Mouse (Mus musculus): Measurements from ENCODE around the gene Pax7. TPM values are rescaled to one million over a fixed set of nuclear protein-coding genes. Genes with fewer than 3 reads are reported as not detected.

Pax7 gene
- total and polyA plus RNA-seq, 3 experiments = not detected

DNA sequence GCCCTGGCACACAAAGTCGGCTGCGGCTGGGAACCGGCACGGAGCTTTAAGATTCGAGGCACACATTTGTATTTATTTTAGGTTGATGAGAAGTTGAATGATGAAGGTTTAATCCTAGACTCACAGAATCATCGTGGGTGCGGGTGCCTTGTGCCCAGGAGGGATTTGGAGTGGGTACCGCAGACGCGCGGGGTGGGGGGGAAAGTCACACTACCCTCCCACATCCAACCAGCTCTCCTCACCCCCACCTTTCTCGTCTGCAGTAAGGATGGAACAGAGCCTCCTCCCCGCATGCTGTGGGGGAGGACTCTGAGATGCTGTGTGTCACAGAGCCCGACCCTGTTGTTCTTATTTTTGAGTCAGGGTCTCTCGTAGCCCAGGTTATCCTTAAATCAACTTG lies 18.1 kb upstream of the Pax7 start:
- Histone ChIP-seq H3K4me1 (ENCODE audit: control insufficient read depth in 1 of 2, insufficient read depth in 2 of 2, low read length in 2 of 2) (no peaks in the 10 kb centered on the region), H3K36me3 (ENCODE audit: control insufficient read depth in 1 of 2, insufficient read depth in 2 of 2, low read length in 2 of 2) (no peaks in the 10 kb centered on the region), H3K4me3 (ENCODE audit: control insufficient read depth in 1 of 2, insufficient read depth in 1 of 2, low read depth in 2 of 2, low read length in 2 of 2) (no peak overlapping the region), H3K9ac (ENCODE audit: control insufficient read depth, low read depth, low read length, poor library complexity, severe bottlenecking) (no peak overlapping the region), H3K9me3 (replicated peaks; ENCODE audit: insufficient read depth, low read length) (no peaks in the 10 kb centered on the region), H3K27me3 (ENCODE audit: control insufficient read depth in 1 of 2, insufficient read depth in 2 of 2, low read length in 2 of 2) (no peaks in the 10 kb centered on the region), H3K79me2 (ENCODE audit: control insufficient read depth, insufficient read depth, low read length, poor library complexity) (no peaks in the 10 kb centered on the region), H3K27ac (ENCODE audit: control insufficient read depth, low read depth, low read length) (no peak overlapping the region)
- no peak for DNase-seq (ENCODE audit: low read depth, low spot score)
- no peak for TF ChIP-seq ETS1 (IDR thresholded peaks at IDR 0.05; ENCODE audit: low read depth, low read length)
- no peak for TF ChIP-seq ZMIZ1 (IDR thresholded peaks at IDR 0.05; ENCODE audit: low read depth, low read length)
- no peak for TF ChIP-seq BHLHE40 (IDR thresholded peaks at IDR 0.05; ENCODE audit: borderline replicate concordance, low read depth, low read length)
- TF ChIP-seq USF1 (IDR thresholded peaks at IDR 0.05; ENCODE audit: low read depth, low read length) = no peak
- TF ChIP-seq JUND (IDR thresholded peaks at IDR 0.05; ENCODE audit: low read depth, low read length) = no peak
- no peak for TF ChIP-seq NELFE (IDR thresholded peaks at IDR 0.05; ENCODE audit: low read depth, low read length)
- no peak for TF ChIP-seq MYC (IDR thresholded peaks at IDR 0.05; ENCODE audit: low read depth, low read length)
- TF ChIP-seq ZKSCAN1 (IDR thresholded peaks at IDR 0.05; ENCODE audit: low read depth, low read length) = no peak
- TF ChIP-seq NRF1 (IDR thresholded peaks at IDR 0.05; ENCODE audit: insufficient read depth, low read depth, low read length, poor library complexity, severe bottlenecking) = no peak
- TF ChIP-seq POLR2AphosphoS2 (IDR thresholded peaks at IDR 0.05; ENCODE audit: low read length) = no peak
- TF ChIP-seq ELF1 (IDR thresholded peaks at IDR 0.05; ENCODE audit: low read depth, low read length) = no peak

DNA sequence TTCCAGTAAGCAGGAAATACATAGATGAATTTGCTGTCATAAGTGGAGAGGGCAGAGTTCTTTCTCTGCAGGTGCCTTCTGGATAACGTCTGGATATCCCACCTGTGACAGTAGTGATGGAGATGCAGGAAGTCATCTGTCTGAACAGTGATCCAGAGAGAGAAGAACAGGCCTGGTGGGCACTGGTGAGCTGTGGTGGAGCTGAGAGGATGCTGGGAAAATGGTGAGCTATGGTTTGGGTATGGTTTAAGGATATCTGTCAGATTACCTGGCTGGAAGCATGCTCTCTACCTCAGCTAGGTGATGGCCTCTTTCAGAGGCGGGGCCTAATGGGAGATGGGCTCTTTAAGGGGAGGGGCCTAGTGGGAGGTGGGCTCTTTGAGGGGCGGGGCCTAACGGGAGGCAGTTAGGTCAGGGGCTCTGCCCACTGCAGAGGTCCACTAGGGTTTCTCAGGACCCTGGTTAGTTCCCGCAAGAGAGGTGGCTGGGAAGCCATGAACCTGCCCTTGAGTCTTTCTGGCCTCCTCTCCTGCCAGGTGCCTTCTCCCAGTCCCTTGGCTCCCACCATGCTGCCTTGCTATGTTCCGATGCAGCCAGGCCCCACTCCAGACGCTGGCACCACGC lies 17.3 kb upstream of the Pax7 start:
- Histone ChIP-seq H3K9me3 (replicated peaks; ENCODE audit: insufficient read depth, low read length) (no peaks in the 10 kb centered on the region), H3K27ac (ENCODE audit: control insufficient read depth, low read depth, low read length) (no peak overlapping the region), H3K27me3 (ENCODE audit: control insufficient read depth in 1 of 2, insufficient read depth in 2 of 2, low read length in 2 of 2) (no peaks in the 10 kb centered on the region), H3K9ac (ENCODE audit: control insufficient read depth, low read depth, low read length, poor library complexity, severe bottlenecking) (no peak overlapping the region), H3K36me3 (ENCODE audit: control insufficient read depth in 1 of 2, insufficient read depth in 2 of 2, low read length in 2 of 2) (no peaks in the 10 kb centered on the region), H3K79me2 (ENCODE audit: control insufficient read depth, insufficient read depth, low read length, poor library complexity) (no peaks in the 10 kb centered on the region), H3K4me3 (ENCODE audit: control insufficient read depth in 1 of 2, insufficient read depth in 1 of 2, low read depth in 2 of 2, low read length in 2 of 2) (no peak overlapping the region), H3K4me1 (ENCODE audit: control insufficient read depth in 1 of 2, insufficient read depth in 2 of 2, low read length in 2 of 2) (no peaks in the 10 kb centered on the region)
- DNase-seq (ENCODE audit: low read depth, low spot score) = no peak
- TF ChIP-seq USF2 (IDR thresholded peaks at IDR 0.05; ENCODE audit: borderline replicate concordance in 1 of 2, insufficient read depth in 1 of 2, low read depth in 1 of 2, low read length in 2 of 2) (no peak), ETS1 (IDR thresholded peaks at IDR 0.05; ENCODE audit: low read depth, low read length) (no peak), ZMIZ1 (IDR thresholded peaks at IDR 0.05; ENCODE audit: low read depth, low read length) (no peak), ZKSCAN1 (IDR thresholded peaks at IDR 0.05; ENCODE audit: low read depth, low read length) (no peak), MEF2A (IDR thresholded peaks at IDR 0.05; ENCODE audit: extremely low read depth, insufficient replicate concordance, low read depth, low read length, poor library complexity, severe bottlenecking) (no peak)
